Mouse (Mus musculus) E14TG2a.4 (cell line): Measurements from ENCODE around the gene Prdm10.
A peak's percentile ranks its signal among the peaks of the same experiment; 100 is the strongest.

ENCODE experiments used
- H3K27me3 ChIP-seq: 2 replicates; pipeline ENCODE4 v1.6.1; 2014; ENCODE audit warnings: low read length, control low read depth; ENCODE audit not compliant: insufficient read depth
- H3K36me3 ChIP-seq: 2 replicates; pipeline ENCODE4 v1.6.1; 2014; ENCODE audit warnings: low read length, control low read depth; ENCODE audit not compliant: insufficient read depth
- H3K4me1 ChIP-seq: replicated peaks from 2 replicates; pipeline ENCODE4 v1.6.1; 2014; ENCODE audit warnings: low read depth, low read length, control low read depth
- H3K4me3 ChIP-seq: replicated peaks from 2 replicates; pipeline ENCODE4 v1.5.1; 2014; ENCODE audit warnings: mild to moderate bottlenecking, low read length
- H3K9me3 ChIP-seq: 2 replicates; pipeline ENCODE4 v1.6.1; 2014; ENCODE audit warnings: low read length, control low read depth
- CTCF ChIP-seq: conservative IDR thresholded peaks from 2 replicates; pipeline ENCODE4 v1.5.1; 2014; ENCODE audit warnings: low read length
- NANOG ChIP-seq: IDR thresholded peaks from 2 replicates; pipeline ENCODE4 v1.6.1; 2014; ENCODE audit warnings: borderline replicate concordance, low read length, mixed read lengths
- POU5F1 ChIP-seq: IDR thresholded peaks from 2 replicates; pipeline ENCODE4 v1.6.1; 2014; ENCODE audit warnings: low read length, borderline replicate concordance

The Prdm10 gene

GRCm38 (mm10) chr9:31315983-31316382, 35.6 kb downstream of the Prdm10 start:
- H3K4me3 ChIP-seq: no peak overlapping the region
- H3K4me1 ChIP-seq: peaks cover 60% of the 10 kb centered on the region
- H3K36me3 ChIP-seq: peaks cover 8% of the 10 kb centered on the region
- TF ChIP-seq CTCF (no peak), POU5F1 (no peak), NANOG (no peak)
- H3K27me3 ChIP-seq: no peaks in the 10 kb centered on the region
- no peaks in the 10 kb centered on the region for H3K9me3 ChIP-seq

GRCm38 (mm10) chr9:31318956-31319355, 38.6 kb downstream of the Prdm10 start:
- peaks cover 73% of the 10 kb centered on the region for H3K4me1 ChIP-seq
- no peaks in the 10 kb centered on the region for H3K9me3 ChIP-seq
- no peaks in the 10 kb centered on the region for H3K27me3 ChIP-seq
- H3K4me3 ChIP-seq: no peak overlapping the region
- TF ChIP-seq NANOG: peak; percentile 93
- TF ChIP-seq POU5F1: no peak
- peaks cover 11% of the 10 kb centered on the region; the same call in 1 of the 2 replicates for H3K36me3 ChIP-seq

GRCm38 (mm10) chr9:31320734-31321133, 40.4 kb downstream of the Prdm10 start:
- no peaks in the 10 kb centered on the region for H3K27me3 ChIP-seq
- TF ChIP-seq NANOG (peak; percentile 51; the same call in 1 of the 2 replicates), CTCF (no peak)
- peaks cover 23% of the 10 kb centered on the region for H3K36me3 ChIP-seq
- H3K4me3 ChIP-seq: no peak overlapping the region
- H3K4me1 ChIP-seq: peaks cover 76% of the 10 kb centered on the region
- H3K9me3 ChIP-seq: no peaks in the 10 kb centered on the region

- Histone ChIP-seq H3K9me3 (no peaks in the 10 kb centered on the region), H3K27me3 (no peaks in the 10 kb centered on the region), H3K4me3 (no peak overlapping the region), H3K4me1 (peaks cover 76% of the 10 kb centered on the region), H3K36me3 (peaks cover 28% of the 10 kb centered on the region)
- TF ChIP-seq POU5F1: no peak
- TF ChIP-seq NANOG: no peak
- no peak for TF ChIP-seq CTCF
Measured at GRCm38 (mm10) chr9:31321526-31321925, 41.2 kb downstream of the Prdm10 start.

DNA sequence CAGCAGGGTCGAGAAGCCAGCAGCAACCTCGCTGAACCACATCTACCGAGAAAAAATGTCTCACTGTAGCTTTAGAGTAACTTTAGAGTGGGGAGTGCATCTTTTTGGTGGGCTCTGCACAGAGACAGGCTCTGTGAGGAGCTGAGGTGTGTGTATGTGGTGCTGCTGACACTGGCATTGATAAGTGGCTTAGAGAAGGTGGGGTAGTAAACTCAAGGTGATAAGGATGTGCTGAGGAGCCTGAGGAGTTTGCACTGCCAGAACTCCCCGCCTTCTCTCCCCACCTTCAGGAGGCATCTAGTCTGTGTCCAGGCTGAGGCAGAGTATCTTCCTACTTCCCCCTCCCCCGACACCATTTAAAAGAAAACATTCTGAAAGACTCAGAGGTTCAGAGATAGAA, 41.8 kb downstream of the Prdm10 start:
- H3K4me3 ChIP-seq: no peak overlapping the region
- no peak for TF ChIP-seq CTCF
- TF ChIP-seq NANOG: no peak
- TF ChIP-seq POU5F1: no peak
- H3K27me3 ChIP-seq: no peaks in the 10 kb centered on the region
- no peaks in the 10 kb centered on the region for H3K9me3 ChIP-seq
- H3K4me1 ChIP-seq: peaks cover 77% of the 10 kb centered on the region
- H3K36me3 ChIP-seq: peaks cover 33% of the 10 kb centered on the region

DNA sequence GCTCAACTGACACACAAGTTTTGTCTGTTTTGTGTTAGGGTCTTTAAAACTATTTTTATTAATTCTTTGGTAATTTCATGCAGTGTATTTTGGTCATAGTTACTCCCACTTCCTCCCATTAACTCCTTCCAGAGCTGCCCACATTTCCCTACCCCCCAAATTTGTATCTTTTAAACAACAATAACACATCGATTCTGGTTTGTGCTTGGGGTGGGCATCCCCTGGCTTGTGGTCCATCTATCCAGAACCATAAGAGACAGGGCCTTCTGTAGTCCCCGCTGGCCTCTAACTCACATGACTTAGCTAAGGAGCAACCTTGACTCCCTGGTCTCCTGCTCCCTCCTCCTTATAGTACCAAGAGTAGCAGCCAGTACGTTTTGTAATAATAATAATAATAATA, 50.5 kb downstream of the Prdm10 start:
- Histone ChIP-seq H3K9me3 (no peaks in the 10 kb centered on the region), H3K36me3 (peaks cover 51% of the 10 kb centered on the region), H3K27me3 (no peaks in the 10 kb centered on the region), H3K4me3 (no peak overlapping the region), H3K4me1 (peaks cover 21% of the 10 kb centered on the region)
- no peak for TF ChIP-seq CTCF
- TF ChIP-seq NANOG: no peak
- TF ChIP-seq POU5F1: no peak

- H3K4me3 ChIP-seq: no peak overlapping the region
- no peaks in the 10 kb centered on the region for H3K9me3 ChIP-seq
- H3K27me3 ChIP-seq: no peaks in the 10 kb centered on the region
- TF ChIP-seq POU5F1 (no peak), CTCF (no peak), NANOG (no peak)
- H3K4me1 ChIP-seq: peaks cover 16% of the 10 kb centered on the region
- H3K36me3 ChIP-seq: peaks cover 53% of the 10 kb centered on the region
Measured at GRCm38 (mm10) chr9:31331246-31331645, 50.9 kb downstream of the Prdm10 start.

DNA sequence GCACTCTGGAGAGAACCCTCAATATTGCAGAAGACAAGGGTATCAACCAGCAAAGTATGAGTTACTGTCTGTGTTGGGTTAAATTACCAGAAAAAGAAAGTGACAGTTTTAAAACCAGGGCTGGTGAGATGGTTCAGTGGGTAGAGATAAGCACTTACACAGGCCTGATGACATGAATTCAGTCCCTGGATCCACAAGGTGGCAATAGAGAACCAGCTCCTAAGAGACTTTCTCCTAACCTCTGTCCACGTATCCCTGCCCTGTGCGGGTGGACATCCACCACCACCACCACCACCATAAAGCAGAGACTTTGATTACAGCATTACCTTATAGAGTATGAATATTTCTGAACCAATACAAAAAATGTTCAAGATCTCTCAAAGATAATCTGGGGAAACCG, 51.6 kb downstream of the Prdm10 start:
- H3K9me3 ChIP-seq: no peaks in the 10 kb centered on the region

GRCm38 (mm10) chr9:31332826-31333225, 52.5 kb downstream of the Prdm10 start:
- TF ChIP-seq NANOG (no peak), POU5F1 (no peak), CTCF (no peak)

More for the DNA sequence above, 51.6 kb downstream of the Prdm10 start:
- Histone ChIP-seq H3K36me3 (peaks cover 53% of the 10 kb centered on the region), H3K27me3 (no peaks in the 10 kb centered on the region), H3K4me3 (no peak overlapping the region), H3K4me1 (peaks cover 12% of the 10 kb centered on the region)
- TF ChIP-seq CTCF (0 out of 2 replicates have a peak, but pooled peaks have one; percentile 7), POU5F1 (no peak), NANOG (no peak)

More at GRCm38 (mm10) chr9:31332826-31333225, 52.5 kb downstream of the Prdm10 start:
- Histone ChIP-seq H3K4me1 (peaks cover 12% of the 10 kb centered on the region), H3K27me3 (no peaks in the 10 kb centered on the region), H3K36me3 (peaks cover 44% of the 10 kb centered on the region), H3K9me3 (no peaks in the 10 kb centered on the region), H3K4me3 (no peak overlapping the region)
